Mouse (Mus musculus) midbrain, postnatal 0 days (tissue): ENCODE data around the gene Trip4. TPM values are rescaled to one million over a fixed set of nuclear protein-coding genes. Genes with fewer than 3 reads are reported as not detected.

Experiments used
- ATAC-seq: fragments of 200-750 bp; cut with Nextera tagmentation; 2 replicates; pipeline ENCODE4 v1.8.0; 2017; ENCODE audit warnings: moderate number of reproducible peaks, mild to moderate bottlenecking, moderate TSS enrichment, moderate library complexity; ENCODE audit not compliant: low FRiP score
- DNase-seq: peaks from one replicate; pipeline ENCODE4 v3.0.0-alpha.2; 2015; ENCODE audit warnings: low spot score
- H3K27ac ChIP-seq: fragments of 300-500 bp; sonication (generic); 2 replicates; pipeline ENCODE4 v1.5.1; 2014; ENCODE audit warnings: low read depth, mild to moderate bottlenecking, low read length, mixed read lengths
- H3K27me3 ChIP-seq: fragments of 300-500 bp; sonication (generic); 2 replicates; pipeline ENCODE4 v1.6.1; 2014; ENCODE audit warnings: low read length, control low read depth, mixed read lengths; ENCODE audit not compliant: insufficient read depth
- H3K36me3 ChIP-seq: fragments of 300-500 bp; sonication (generic); 2 replicates; pipeline ENCODE4 v1.6.1; 2014; ENCODE audit warnings: low read length, control low read depth, mixed read lengths; ENCODE audit not compliant: insufficient read depth
- H3K4me1 ChIP-seq: fragments of 300-500 bp; sonication (generic); 2 replicates; pipeline ENCODE4 v1.6.1; 2014; ENCODE audit warnings: mild to moderate bottlenecking, control low read depth, antibody characterized with exemption, low read length, mixed read lengths; ENCODE audit not compliant: insufficient read depth
- H3K4me2 ChIP-seq: fragments of 300-500 bp; sonication (generic); 2 replicates; pipeline ENCODE4 v1.6.1; 2014; ENCODE audit warnings: low read depth, mild to moderate bottlenecking, low read length, mixed read lengths; ENCODE audit not compliant: poor library complexity, severe bottlenecking
- H3K4me3 ChIP-seq: fragments of 300-500 bp; sonication (generic); 2 replicates; pipeline ENCODE4 v1.5.1; 2014; ENCODE audit warnings: low read depth, mild to moderate bottlenecking, low read length, moderate library complexity
- H3K9ac ChIP-seq: fragments of 300-500 bp; sonication (generic); replicated peaks from 2 replicates; pipeline ENCODE4 v1.6.1; 2014; ENCODE audit warnings: mild to moderate bottlenecking, low read length, moderate library complexity, mixed read lengths; ENCODE audit not compliant: poor library complexity, severe bottlenecking
- H3K9me3 ChIP-seq: fragments of 300-500 bp; sonication (generic); 2 replicates; pipeline ENCODE4 v1.6.1; 2016; ENCODE audit warnings: low read length, control low read depth
- CTCF ChIP-seq: IDR thresholded peaks from 2 replicates; pipeline ENCODE4 v1.5.1; 2016; ENCODE audit warnings: antibody characterized with exemption, mild to moderate bottlenecking
- WGBS: fragments of 180-500 bp; shearing (Covaris S2); extraction: QIAGEN DNeasy Blood & Tissue Kit; methylation state at CpG from one replicate; pipeline ENCODE4 v1.1.7; 2014; 5-methylcytosine and 5-hydroxymethylcytosine counted together
- polyA plus RNA-seq: library from polyadenylated mRNA; unstranded; fragments of >200 nt; fragmentation: Nextera tagmentation; extraction: Ambion mirVana; gene quantifications from 2 replicates; pipeline ENCODE4 v1.2.1, GENCODE M21; 2015
- total RNA-seq: library from RNA; depleted of rRNA; stranded (reverse); fragments of >200 nt; gene quantifications from 2 replicates; pipeline ENCODE4 v1.2.3, GENCODE M21; 2014

Trip4 gene
- total and polyA plus RNA-seq, 2 experiments from 2014 or later = 25.6 to 32.1 TPM

- Histone ChIP-seq H3K9ac (no peak overlapping the region), H3K4me2 (no peak overlapping the region)
- ATAC-seq = no peak
Observed at GRCm38 (mm10) chr9:65891126-65891525, 17.5 kb downstream of the Trip4 start.

GRCm38 (mm10) chr9:65890143-65890628 lies 18.4 kb downstream of the Trip4 start, which contains the start of gene Pclaf:
Gene Pclaf, plus strand, starts transcription at chr9:65890237.
- peak within 1 kb of the TSS; percentile 33 for H3K4me3 ChIP-seq
- DNase-seq (peak; percentile 89), ATAC-seq (peak; percentile 73)
- no peak within 1 kb of the TSS for H3K9ac ChIP-seq
- H3K4me1 ChIP-seq = no peaks in the 10 kb centered on the region
- H3K9me3 ChIP-seq = no peaks in the 10 kb centered on the region
- peak within 1 kb of the TSS; percentile 80 for H3K4me2 ChIP-seq
- WGBS = 0% methylated on average over 21 of the region's 21 CpGs
- no peaks in the 10 kb centered on the region for H3K36me3 ChIP-seq
- no peak for TF ChIP-seq CTCF
- no peak within 1 kb of the TSS for H3K27ac ChIP-seq
- no peaks in the 10 kb centered on the region for H3K27me3 ChIP-seq

More at GRCm38 (mm10) chr9:65891126-65891525, 17.5 kb downstream of the Trip4 start:
- H3K27me3 ChIP-seq = no peaks in the 10 kb centered on the region
- H3K27ac ChIP-seq = no peak overlapping the region
- H3K4me1 ChIP-seq = no peaks in the 10 kb centered on the region
- DNase-seq = no peak
- no peak for TF ChIP-seq CTCF
- H3K4me3 ChIP-seq = no peak overlapping the region; the same call in 1 of the 2 replicates
- no peaks in the 10 kb centered on the region for H3K9me3 ChIP-seq
- H3K36me3 ChIP-seq = no peaks in the 10 kb centered on the region
- 4% methylated on average over 5 of the region's 5 CpGs for WGBS

GRCm38 (mm10) chr9:65884564-65885315 lies 23.9 kb downstream of the Trip4 start:
- H3K36me3 ChIP-seq = no peaks in the 10 kb centered on the region
- H3K27me3 ChIP-seq = no peaks in the 10 kb centered on the region
- H3K4me1 ChIP-seq = 0 out of 2 replicates have a peak, but pooled peaks cover 3% of the 10 kb centered on the region
- H3K9me3 ChIP-seq = no peaks in the 10 kb centered on the region
- peak overlapping the region; percentile 70 for H3K9ac ChIP-seq
- peak overlapping the region; percentile 73 for H3K27ac ChIP-seq
- ATAC-seq (peak; percentile 93), DNase-seq (peak; percentile 95)
- peak overlapping the region; percentile 74 for H3K4me3 ChIP-seq
- H3K4me2 ChIP-seq = peak overlapping the region; percentile 75
- WGBS = under 1% methylated on average over 37 of the region's 37 CpGs
- TF ChIP-seq CTCF = no peak; the same call in 1 of the 2 replicates

DNA sequence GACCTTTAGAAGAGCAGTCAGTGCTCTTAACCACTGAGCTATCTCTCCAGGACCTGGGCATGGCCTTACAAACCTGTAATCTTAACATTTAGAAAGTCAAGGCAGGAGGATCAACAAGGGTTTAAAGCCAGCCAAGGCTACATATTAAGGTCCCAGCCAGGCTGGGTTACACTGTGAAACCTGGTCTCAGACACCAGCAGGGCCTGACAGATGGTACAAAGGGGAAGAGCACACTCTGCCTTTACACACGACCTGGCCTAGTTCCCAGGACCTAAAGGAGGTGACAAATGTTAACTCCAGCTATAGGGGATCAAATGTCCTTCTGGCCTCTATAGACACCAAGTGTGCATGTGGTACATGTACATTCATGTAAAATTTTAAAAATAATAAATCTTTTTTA lies 48.9 kb downstream of the Trip4 start:
- H3K36me3 ChIP-seq = peaks cover 25% of the 10 kb centered on the region
- TF ChIP-seq CTCF = no peak
- no peak for DNase-seq
- no peak overlapping the region for H3K4me2 ChIP-seq
- no peak overlapping the region for H3K4me3 ChIP-seq
- no peak for ATAC-seq
- no peak overlapping the region for H3K27ac ChIP-seq
- no peak overlapping the region for H3K9ac ChIP-seq
- no peaks in the 10 kb centered on the region for H3K4me1 ChIP-seq
- H3K27me3 ChIP-seq = no peaks in the 10 kb centered on the region
- H3K9me3 ChIP-seq = no peaks in the 10 kb centered on the region
- 66% methylated on average over 1 of the region's 1 CpGs for WGBS

DNA sequence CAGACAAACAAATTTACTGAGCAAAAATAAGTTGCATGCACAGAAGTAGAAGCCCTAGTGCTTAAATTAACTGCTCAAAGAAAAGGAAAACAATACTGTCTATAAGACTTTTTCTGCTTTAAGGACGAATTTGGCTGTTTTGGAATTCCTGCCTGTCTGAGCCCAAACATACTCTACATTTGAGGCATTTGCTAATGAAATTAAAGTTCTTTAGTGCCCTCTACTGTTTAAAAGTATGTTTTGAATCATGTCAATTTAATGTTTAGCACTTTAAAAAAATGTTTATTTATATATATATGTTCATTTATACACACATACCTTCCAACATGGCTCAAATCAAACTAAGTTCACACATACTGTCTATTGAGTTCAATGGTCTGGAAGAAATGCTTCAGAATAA lies 58.4 kb downstream of the Trip4 start:
- Histone ChIP-seq H3K27me3 (no peaks in the 10 kb centered on the region), H3K27ac (no peak overlapping the region), H3K4me3 (no peak overlapping the region), H3K4me1 (no peaks in the 10 kb centered on the region), H3K4me2 (no peak overlapping the region), H3K9ac (no peak overlapping the region), H3K9me3 (no peaks in the 10 kb centered on the region), H3K36me3 (peaks cover 12% of the 10 kb centered on the region; the same call in 1 of the 2 replicates)
- peak; percentile 64 for TF ChIP-seq CTCF
- DNase-seq (peak; percentile 56), ATAC-seq (no peak)
- WGBS = 5% methylated on average over 1 of the region's 1 CpGs

DNA sequence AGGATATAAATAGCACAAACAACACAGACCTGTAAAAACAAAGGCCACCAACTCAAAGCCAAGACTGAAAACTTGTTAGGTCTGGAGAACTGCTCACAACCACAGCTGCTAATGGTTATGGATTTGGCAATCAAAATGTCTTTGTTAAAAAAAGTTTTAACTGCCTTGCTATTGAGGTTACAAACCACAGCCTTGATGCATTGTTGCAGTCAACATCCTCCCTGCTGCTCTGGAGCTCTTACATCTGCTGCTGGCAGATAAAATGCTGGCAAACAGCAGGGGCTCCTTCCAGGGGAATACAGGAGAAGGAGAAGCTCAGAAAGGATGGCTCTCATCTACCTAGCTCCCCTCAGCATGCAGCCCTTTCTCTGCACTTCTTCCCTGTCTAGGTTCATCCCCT lies 60.4 kb downstream of the Trip4 start:
- Histone ChIP-seq H3K4me1 (no peaks in the 10 kb centered on the region), H3K27me3 (no peaks in the 10 kb centered on the region), H3K27ac (no peak overlapping the region), H3K4me2 (no peak overlapping the region), H3K4me3 (no peak overlapping the region), H3K36me3 (peaks cover 9% of the 10 kb centered on the region; the same call in 1 of the 2 replicates), H3K9ac (no peak overlapping the region), H3K9me3 (no peaks in the 10 kb centered on the region)
- no peak for TF ChIP-seq CTCF
- ATAC-seq (no peak), DNase-seq (peak; percentile 9)
